Mouse (Mus musculus): Measurements from ENCODE around the gene Rnf123. TPM values are rescaled to one million over a fixed set of nuclear protein-coding genes. Genes with fewer than 3 reads are reported as not detected.

The Rnf123 gene
- total RNA-seq, 2 experiments from 2014 or later, result 91.1 to 94.2 TPM

- DNase-seq (ENCODE audit: extremely low spot score in 1 of 2, low spot score in 2 of 2), result no peak
- intact Hi-C loops (cut with DNase I), result loop anchor here (5.0 kb wide), 2 partner anchors 107 to 167 kb away; no protein-coding TSS in a partner anchor
Measured at GRCm38 (mm10) chr9:108069529-108069928, 13.6 kb downstream of the Rnf123 start.

- intact Hi-C loops (cut with DNase I), result loop anchor here (5.0 kb wide), 2 partner anchors 107 to 167 kb away; no protein-coding TSS in a partner anchor
- DNase-seq (ENCODE audit: extremely low spot score in 1 of 2, low spot score in 2 of 2), result no peak
Measured at GRCm38 (mm10) chr9:108069007-108069406, 14.1 kb downstream of the Rnf123 start.

- DNase-seq (ENCODE audit: extremely low spot score in 1 of 2, low spot score in 2 of 2), result peak; percentile 79 to 81
- intact Hi-C loops (cut with DNase I), result loop anchor here (5.0 kb wide), 2 partner anchors 106 to 166 kb away; no protein-coding TSS in a partner anchor
Measured at GRCm38 (mm10) chr9:108067900-108068299, 15.2 kb downstream of the Rnf123 start.

DNA sequence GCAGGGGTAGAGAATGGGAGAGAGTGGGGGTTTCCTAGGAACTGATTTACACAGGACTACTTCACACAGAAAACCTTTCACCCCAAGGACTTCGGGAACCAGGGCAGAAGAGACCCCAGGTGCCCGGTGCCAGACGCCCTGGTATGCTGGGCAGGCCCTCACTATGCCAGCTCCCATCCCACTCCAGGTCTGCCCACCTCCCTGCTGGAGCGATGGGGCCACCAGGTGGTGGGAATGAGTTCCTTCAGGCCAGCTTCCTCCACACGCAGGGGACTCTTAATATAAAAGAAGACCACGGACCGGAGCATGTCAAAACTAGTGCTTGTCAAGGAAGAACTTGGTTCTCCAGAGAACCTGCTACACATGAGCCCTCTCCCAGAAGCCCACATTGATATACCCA, 15.9 kb downstream of the Rnf123 start:
- DNase-seq (ENCODE audit: extremely low spot score in 1 of 2, low spot score in 2 of 2), result no peak
- intact Hi-C loops (cut with DNase I), result loop anchor here (5.0 kb wide), 2 partner anchors 105 to 165 kb away; no protein-coding TSS in a partner anchor

- intact Hi-C loops (cut with DNase I), result loop anchor here (5.0 kb wide), 2 partner anchors 103 to 163 kb away; no protein-coding TSS in a partner anchor
- peak in 1 of 2 experiments; percentile 67 for DNase-seq (ENCODE audit: extremely low spot score in 1 of 2, low spot score in 2 of 2)
Measured at GRCm38 (mm10) chr9:108065491-108066011, 17.6 kb downstream of the Rnf123 start.

DNA sequence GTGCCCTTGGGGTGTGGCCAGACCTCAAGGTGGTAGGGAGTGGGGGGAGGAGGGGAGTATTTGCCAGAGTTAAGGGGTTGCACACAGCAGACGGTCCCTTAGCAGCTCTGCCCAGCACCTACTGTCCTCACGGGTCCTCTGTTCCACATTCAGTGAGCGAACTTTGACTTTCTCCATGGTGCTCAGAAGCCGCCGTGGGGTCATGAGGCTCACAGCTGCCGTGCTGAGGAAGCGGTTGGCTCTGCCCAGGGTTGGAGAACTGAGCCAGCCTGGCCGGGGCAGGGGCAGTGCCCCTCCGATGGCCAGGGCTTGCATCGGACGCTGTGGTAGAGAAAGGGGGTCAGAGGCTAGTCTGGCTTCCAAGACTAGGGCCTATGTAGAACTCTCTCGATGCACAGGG, 19.8 kb downstream of the Rnf123 start:
- no peak for DNase-seq (ENCODE audit: extremely low spot score in 1 of 2, low spot score in 2 of 2)
- intact Hi-C loops (cut with DNase I), result no loop called here

DNA sequence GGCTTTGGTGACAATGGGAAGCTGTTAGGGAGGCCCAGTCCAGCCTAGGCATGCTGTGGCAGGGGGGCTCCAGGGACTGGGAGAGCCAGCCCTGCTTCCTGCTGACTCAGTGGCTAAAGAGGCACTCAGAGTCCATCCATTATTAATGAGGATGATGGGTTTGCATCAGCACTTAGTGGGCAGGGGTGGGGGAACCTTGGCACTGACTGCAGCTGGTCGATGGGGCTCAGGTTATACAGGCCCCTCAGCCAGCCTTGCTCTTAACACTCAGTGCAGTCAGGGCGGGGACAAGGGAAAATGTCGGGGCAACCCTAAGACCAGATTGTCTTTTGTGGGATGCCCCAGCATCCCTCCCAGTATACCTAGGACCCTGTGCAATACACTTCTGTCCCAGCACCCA, 21.0 kb downstream of the Rnf123 start:
- DNase-seq (ENCODE audit: extremely low spot score in 1 of 2, low spot score in 2 of 2), result peak in 1 of 2 experiments; percentile 15
- intact Hi-C loops (cut with DNase I), result no loop called here

- peak in 1 of 2 experiments; percentile 19 for DNase-seq (ENCODE audit: extremely low spot score in 1 of 2, low spot score in 2 of 2)
- intact Hi-C loops (cut with DNase I), result no loop called here
Measured at GRCm38 (mm10) chr9:108058291-108058690, 24.9 kb downstream of the Rnf123 start.

- no peak for DNase-seq (ENCODE audit: extremely low spot score in 1 of 2, low spot score in 2 of 2)
- intact Hi-C loops (cut with DNase I), result no loop called here
Measured at GRCm38 (mm10) chr9:108057262-108057562, 25.9 kb downstream of the Rnf123 start.

GRCm38 (mm10) chr9:108056361-108057261, 26.5 kb downstream of the Rnf123 start:
- intact Hi-C loops (cut with DNase I), result no loop called here
- no peak for DNase-seq (ENCODE audit: extremely low spot score in 1 of 2, low spot score in 2 of 2)

DNA sequence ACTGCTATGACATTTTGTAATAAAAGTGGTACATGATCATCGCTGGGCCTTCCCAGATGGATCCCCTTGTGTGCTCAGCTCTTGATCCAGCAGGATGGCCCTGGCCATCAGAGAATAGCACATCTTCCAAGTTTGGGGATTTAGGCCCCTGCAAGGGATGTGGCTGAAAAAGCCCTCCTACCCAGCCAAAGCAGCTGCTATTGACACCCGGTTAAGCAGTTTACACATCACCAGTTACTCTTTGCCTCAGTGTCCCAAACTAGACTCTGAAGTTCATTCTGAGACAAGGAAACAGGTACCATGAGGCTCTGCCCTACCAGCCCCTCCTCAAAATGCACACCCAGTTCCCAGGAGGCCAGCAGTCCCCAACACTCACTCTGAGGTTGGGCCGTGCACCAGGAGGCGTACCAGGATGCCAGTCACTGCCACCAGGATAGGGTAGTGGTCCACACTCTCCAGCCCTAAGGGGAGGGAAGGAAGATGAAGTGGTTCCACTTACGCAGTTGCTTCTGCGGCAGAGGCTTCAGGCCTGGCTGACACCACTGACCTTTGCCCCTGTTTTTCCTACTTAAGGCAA, 27.4 kb downstream of the Rnf123 start:
- intact Hi-C loops (cut with DNase I), result no loop called here
- no peak for DNase-seq (ENCODE audit: extremely low spot score in 1 of 2, low spot score in 2 of 2)

DNA sequence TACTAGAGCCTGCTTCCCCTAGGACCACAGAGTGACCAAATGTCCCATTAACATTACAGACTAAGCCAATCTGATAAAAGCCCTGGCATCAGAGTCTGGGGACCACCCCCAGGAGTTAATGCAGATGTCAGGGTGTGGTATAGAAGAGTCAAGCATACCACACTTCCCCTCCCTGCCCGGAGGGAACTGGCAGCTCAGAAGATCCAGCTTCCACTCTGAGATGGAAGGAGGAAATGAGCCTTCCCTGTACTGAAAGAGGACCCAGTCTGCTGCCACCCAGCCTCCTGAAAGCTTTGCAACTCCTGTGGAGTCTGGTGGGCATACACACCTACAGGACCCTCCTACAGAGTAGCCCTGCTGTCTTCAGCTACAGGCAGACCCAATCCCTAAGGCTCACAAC, 28.1 kb downstream of the Rnf123 start:
- intact Hi-C loops (cut with DNase I), result no loop called here
- no peak for DNase-seq (ENCODE audit: extremely low spot score in 1 of 2, low spot score in 2 of 2)

GRCm38 (mm10) chr9:108054331-108055040, 28.7 kb downstream of the Rnf123 start:
- intact Hi-C loops (cut with DNase I), result loop anchor here (5.0 kb wide), 1 partner anchor 92 kb away; no protein-coding TSS in a partner anchor
- no peak for DNase-seq (ENCODE audit: extremely low spot score in 1 of 2, low spot score in 2 of 2)

DNA sequence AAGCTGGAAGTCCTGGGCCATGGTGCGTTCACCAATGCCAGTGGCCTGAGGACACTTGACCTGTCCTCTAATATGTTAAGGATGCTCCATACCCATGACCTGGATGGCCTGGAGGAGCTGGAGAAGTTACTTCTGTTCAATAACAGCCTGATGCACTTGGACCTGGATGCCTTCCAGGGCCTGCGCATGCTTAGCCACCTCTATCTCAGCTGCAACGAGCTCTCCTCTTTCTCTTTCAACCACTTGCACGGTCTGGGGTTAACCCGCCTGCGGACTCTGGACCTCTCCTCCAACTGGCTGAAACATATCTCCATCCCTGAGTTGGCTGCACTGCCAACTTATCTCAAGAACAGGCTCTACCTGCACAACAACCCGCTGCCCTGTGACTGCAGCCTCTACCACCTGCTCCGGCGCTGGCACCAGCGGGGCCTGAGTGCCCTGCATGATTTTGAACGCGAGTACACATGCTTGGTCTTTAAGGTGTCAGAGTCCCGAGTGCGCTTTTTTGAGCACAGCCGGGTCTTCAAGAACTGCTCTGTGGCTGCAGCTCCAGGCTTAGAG, 29.4 kb downstream of the Rnf123 start:
- intact Hi-C loops (cut with DNase I), result loop anchor here (5.0 kb wide), 1 partner anchor 91 kb away; no protein-coding TSS in a partner anchor
- DNase-seq (ENCODE audit: extremely low spot score in 1 of 2, low spot score in 2 of 2), result no peak

GRCm38 (mm10) chr9:108052885-108053664, 30.1 kb downstream of the Rnf123 start, which contains the start of gene Amigo3:
Amigo3 (plus strand) TSS chr9:108053159.
- peak; percentile 95 to 96 for DNase-seq (ENCODE audit: extremely low spot score in 1 of 2, low spot score in 2 of 2)
- intact Hi-C loops (cut with DNase I), result loop anchor here (5.0 kb wide), 1 partner anchor 91 kb away; no protein-coding TSS in a partner anchor

GRCm38 (mm10) chr9:108052411-108052810, 30.7 kb downstream of the Rnf123 start:
- DNase-seq (ENCODE audit: extremely low spot score in 1 of 2, low spot score in 2 of 2), result no peak
- intact Hi-C loops (cut with DNase I), result loop anchor here (5.0 kb wide), 1 partner anchor 90 kb away; no protein-coding TSS in a partner anchor

- DNase-seq (ENCODE audit: extremely low spot score in 1 of 2, low spot score in 2 of 2), result no peak
- intact Hi-C loops (cut with DNase I), result loop anchor here (5.0 kb wide), 1 partner anchor 90 kb away; no protein-coding TSS in a partner anchor
Measured at GRCm38 (mm10) chr9:108051931-108052220, 31.3 kb downstream of the Rnf123 start.
